Mouse (Mus musculus): ENCODE data around the gene Cux2. TPM values are rescaled to one million over a fixed set of nuclear protein-coding genes. Genes with fewer than 3 reads are reported as not detected.
A peak's percentile ranks its signal among the peaks of the same experiment; 100 is the strongest.

Cux2 gene
- polyA plus RNA-seq, 1 experiment from 2014 or later, result 7.1 TPM

- Histone ChIP-seq H3K4me1 (ENCODE audit: control insufficient read depth, insufficient read depth, low read length) (peaks cover 13% of the 10 kb centered on the region), H3K9me3 (replicated peaks; ENCODE audit: control insufficient read depth, low read length) (no peaks in the 10 kb centered on the region), H3K9ac (ENCODE audit: low read depth, low read length) (peak overlapping the region; percentile 60; the same call in 1 of the 2 replicates), H3K4me2 (peak overlapping the region; percentile 22; the same call in 1 of the 2 replicates), H3K27ac (ENCODE audit: low read depth, low read length) (peak overlapping the region; percentile 98), H3K4me3 (ENCODE audit: low read depth, low read length) (no peak overlapping the region), H3K27me3 (ENCODE audit: control insufficient read depth, insufficient read depth, low read length) (peaks cover 2% of the 10 kb centered on the region; the same call in 1 of the 2 replicates), H3K36me3 (ENCODE audit: control insufficient read depth, insufficient read depth, low read length) (no peaks in the 10 kb centered on the region)
- 38% methylated on average over 16 of the region's 16 CpGs for WGBS (ENCODE audit: insufficient replicate concordance)
- ATAC-seq (replicated peaks; ENCODE audit: insufficient number of reproducible peaks, low FRiP score, low TSS enrichment), result 0 out of 2 replicates have a peak, but pooled peaks have one; percentile 21
Observed at GRCm38 (mm10) chr5:122070963-122071800, 21.3 kb upstream of the Cux2 start.

GRCm38 (mm10) chr5:122068563-122068962, 18.7 kb upstream of the Cux2 start:
- no peak overlapping the region for H3K9ac ChIP-seq (ENCODE audit: low read depth, low read length)
- peaks cover 2% of the 10 kb centered on the region; the same call in 1 of the 2 replicates for H3K27me3 ChIP-seq (ENCODE audit: control insufficient read depth, insufficient read depth, low read length)
- H3K4me3 ChIP-seq (ENCODE audit: low read depth, low read length), result no peak overlapping the region
- H3K27ac ChIP-seq (ENCODE audit: low read depth, low read length), result no peak overlapping the region
- no peaks in the 10 kb centered on the region for H3K9me3 ChIP-seq (replicated peaks; ENCODE audit: control insufficient read depth, low read length)
- no peak for ATAC-seq (replicated peaks; ENCODE audit: insufficient number of reproducible peaks, low FRiP score, low TSS enrichment)
- no peak overlapping the region for H3K4me2 ChIP-seq
- no peaks in the 10 kb centered on the region for H3K36me3 ChIP-seq (ENCODE audit: control insufficient read depth, insufficient read depth, low read length)
- peaks cover 14% of the 10 kb centered on the region for H3K4me1 ChIP-seq (ENCODE audit: control insufficient read depth, insufficient read depth, low read length)
- WGBS (ENCODE audit: insufficient replicate concordance), result 69% methylated on average over 13 of the region's 13 CpGs

GRCm38 (mm10) chr5:122063204-122063933, 13.5 kb upstream of the Cux2 start:
- H3K4me1 ChIP-seq (ENCODE audit: control insufficient read depth, insufficient read depth, low read length), result peaks cover 31% of the 10 kb centered on the region
- 69% methylated on average over 25 of the region's 25 CpGs for WGBS (ENCODE audit: insufficient replicate concordance)

GRCm38 (mm10) chr5:122062479-122062878, 12.6 kb upstream of the Cux2 start:
- Histone ChIP-seq H3K9ac (ENCODE audit: low read depth, low read length) (peak overlapping the region; percentile 49), H3K9me3 (replicated peaks; ENCODE audit: control insufficient read depth, low read length) (no peaks in the 10 kb centered on the region; the same call in 1 of the 2 replicates), H3K27ac (ENCODE audit: low read depth, low read length) (peak overlapping the region; percentile 84), H3K4me1 (ENCODE audit: control insufficient read depth, insufficient read depth, low read length) (peaks cover 31% of the 10 kb centered on the region), H3K4me3 (ENCODE audit: low read depth, low read length) (peak overlapping the region; percentile 12; the same call in 1 of the 2 replicates), H3K27me3 (ENCODE audit: control insufficient read depth, insufficient read depth, low read length) (no peaks in the 10 kb centered on the region), H3K36me3 (ENCODE audit: control insufficient read depth, insufficient read depth, low read length) (no peaks in the 10 kb centered on the region), H3K4me2 (peak overlapping the region; percentile 56)
- 19% methylated on average over 12 of the region's 12 CpGs for WGBS (ENCODE audit: insufficient replicate concordance)
- ATAC-seq (replicated peaks; ENCODE audit: insufficient number of reproducible peaks, low FRiP score, low TSS enrichment), result no peak

More at GRCm38 (mm10) chr5:122063204-122063933, 13.5 kb upstream of the Cux2 start:
- H3K27ac ChIP-seq (ENCODE audit: low read depth, low read length), result peak overlapping the region; percentile 17; the same call in 1 of the 2 replicates
- no peak overlapping the region for H3K4me3 ChIP-seq (ENCODE audit: low read depth, low read length)
- H3K4me2 ChIP-seq, result no peak overlapping the region
- no peaks in the 10 kb centered on the region for H3K36me3 ChIP-seq (ENCODE audit: control insufficient read depth, insufficient read depth, low read length)
- no peaks in the 10 kb centered on the region for H3K9me3 ChIP-seq (replicated peaks; ENCODE audit: control insufficient read depth, low read length)
- no peak for ATAC-seq (replicated peaks; ENCODE audit: insufficient number of reproducible peaks, low FRiP score, low TSS enrichment)
- peaks cover under 1% of the 10 kb centered on the region; the same call in 1 of the 2 replicates for H3K27me3 ChIP-seq (ENCODE audit: control insufficient read depth, insufficient read depth, low read length)
- no peak overlapping the region for H3K9ac ChIP-seq (ENCODE audit: low read depth, low read length)

- Histone ChIP-seq H3K4me3 (ENCODE audit: low read depth, low read length) (peak overlapping the region; percentile 15), H3K27me3 (ENCODE audit: control insufficient read depth, insufficient read depth, low read length) (no peaks in the 10 kb centered on the region), H3K9me3 (replicated peaks; ENCODE audit: control insufficient read depth, low read length) (no peaks in the 10 kb centered on the region; the same call in 1 of the 2 replicates), H3K27ac (ENCODE audit: low read depth, low read length) (no peak overlapping the region), H3K9ac (ENCODE audit: low read depth, low read length) (no peak overlapping the region), H3K4me2 (peak overlapping the region; percentile 40), H3K36me3 (ENCODE audit: control insufficient read depth, insufficient read depth, low read length) (no peaks in the 10 kb centered on the region), H3K4me1 (ENCODE audit: control insufficient read depth, insufficient read depth, low read length) (peaks cover 31% of the 10 kb centered on the region)
- 24% methylated on average over 12 of the region's 12 CpGs for WGBS (ENCODE audit: insufficient replicate concordance)
- 0 out of 2 replicates have a peak, but pooled peaks have one; percentile 2 for ATAC-seq (replicated peaks; ENCODE audit: insufficient number of reproducible peaks, low FRiP score, low TSS enrichment)
Observed at GRCm38 (mm10) chr5:122060767-122061333, 10.9 kb upstream of the Cux2 start.

- no peak for ATAC-seq (replicated peaks; ENCODE audit: insufficient number of reproducible peaks, low FRiP score, low TSS enrichment)
- Histone ChIP-seq H3K4me2 (peak overlapping the region; percentile 48), H3K27ac (ENCODE audit: low read depth, low read length) (no peak overlapping the region), H3K27me3 (ENCODE audit: control insufficient read depth, insufficient read depth, low read length) (no peaks in the 10 kb centered on the region), H3K36me3 (ENCODE audit: control insufficient read depth, insufficient read depth, low read length) (no peaks in the 10 kb centered on the region), H3K4me3 (ENCODE audit: low read depth, low read length) (0 out of 2 replicates have a peak overlapping the region, but pooled peaks have one; percentile 0), H3K9ac (ENCODE audit: low read depth, low read length) (peak overlapping the region; percentile 63; the same call in 1 of the 2 replicates), H3K4me1 (ENCODE audit: control insufficient read depth, insufficient read depth, low read length) (peaks cover 31% of the 10 kb centered on the region), H3K9me3 (replicated peaks; ENCODE audit: control insufficient read depth, low read length) (no peaks in the 10 kb centered on the region; the same call in 1 of the 2 replicates)
- 26% methylated on average over 39 of the region's 39 CpGs for WGBS (ENCODE audit: insufficient replicate concordance)
Observed at GRCm38 (mm10) chr5:122059060-122060017, 9.4 kb upstream of the Cux2 start.

GRCm38 (mm10) chr5:122057622-122058021, 7.7 kb upstream of the Cux2 start:
- H3K4me3 ChIP-seq (ENCODE audit: low read depth, low read length), result no peak overlapping the region
- no peak for ATAC-seq (replicated peaks; ENCODE audit: insufficient number of reproducible peaks, low FRiP score, low TSS enrichment)
- no peaks in the 10 kb centered on the region for H3K36me3 ChIP-seq (ENCODE audit: control insufficient read depth, insufficient read depth, low read length)
- 68% methylated on average over 6 of the region's 6 CpGs for WGBS (ENCODE audit: insufficient replicate concordance)
- H3K9ac ChIP-seq (ENCODE audit: low read depth, low read length), result no peak overlapping the region
- H3K27ac ChIP-seq (ENCODE audit: low read depth, low read length), result no peak overlapping the region
- no peaks in the 10 kb centered on the region; the same call in 1 of the 2 replicates for H3K9me3 ChIP-seq (replicated peaks; ENCODE audit: control insufficient read depth, low read length)
- no peak overlapping the region for H3K4me2 ChIP-seq
- peaks cover 14% of the 10 kb centered on the region for H3K27me3 ChIP-seq (ENCODE audit: control insufficient read depth, insufficient read depth, low read length)
- H3K4me1 ChIP-seq (ENCODE audit: control insufficient read depth, insufficient read depth, low read length), result peaks cover 27% of the 10 kb centered on the region

Measured in heart, embryonic 11.5 days (tissue).